ENCODE assay signal across 20 mouse cellular contexts in the genomic region with DNA sequence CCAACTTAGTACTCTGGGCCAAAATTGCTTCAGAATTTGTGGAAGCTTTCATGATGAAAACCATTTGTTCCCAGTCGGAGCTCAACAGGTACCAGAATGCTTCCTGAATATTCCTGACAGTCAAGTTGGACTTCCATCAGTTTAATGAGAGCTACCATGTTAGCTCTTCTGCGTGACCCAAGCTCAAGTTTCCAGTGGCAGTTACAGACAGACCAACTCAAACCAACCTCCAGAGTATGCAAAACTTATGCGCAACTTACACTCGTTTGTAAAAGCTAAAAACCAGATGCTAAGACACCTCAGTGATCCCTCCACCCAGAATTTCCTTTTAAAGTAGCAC. TPM values are rescaled to one million over a fixed set of nuclear protein-coding genes. Genes with fewer than 3 reads are reported as not detected.
DNase-seq lines count a peak whose midpoint lies in the region; ATAC-seq and TF ChIP-seq lines count a peak whose summit lies in the region.
"Had no signal": no experiment of that assay in that cellular context is flagged by ENCODE, and none has a peak within 500 bp of the region (broad histone marks: within the 10 kb centered on the region; RNA-seq: fewer than 3 reads in every experiment).

No protein-coding gene starts in this region.

- H3K27ac ChIP-seq in hindbrain, postnatal 0 days, result no peak overlapping the region
- no peak overlapping the region for H3K27ac ChIP-seq in hindbrain, embryonic 16.5 days (ENCODE audit: low read depth, low read length)
- H3K27ac ChIP-seq in limb, embryonic 10.5 days, result no peak overlapping the region
- H3K27ac ChIP-seq: embryonic facial prominence, embryonic 12.5 days; forebrain, embryonic 12.5 days; heart, embryonic 15.5 days; limb, embryonic 12.5 days; stomach, postnatal 0 days had no signal

- DNase-seq in hindbrain, postnatal 0 days (ENCODE audit: low spot score), result no peak
- peak; percentile 43 for DNase-seq in retina, embryonic 14.5 days (ENCODE audit: low spot score)
- no peak for DNase-seq in retina, postnatal 1 day
- DNase-seq in limb, embryonic 10.5 days (ENCODE audit: low spot score), result peak; percentile 33
- no peak for DNase-seq in frontal cortex, postnatal 25 days (ENCODE audit: low spot score in 2 of 2)
- DNase-seq in ovary, postnatal 10 days (ENCODE audit: low spot score), result no peak
- DNase-seq: cerebellum, adult 18-20 months; gastrocnemius, postnatal 36 days; kidney, postnatal 36 days; layer of hippocampus, postnatal 36 days; lung, postnatal 10 days; right cerebral cortex, postnatal 4 days had no signal

- no peaks in the 10 kb centered on the region for H3K9me3 ChIP-seq in hindbrain, postnatal 0 days (ENCODE audit: low read length)
- no peaks in the 10 kb centered on the region for H3K9me3 ChIP-seq in hindbrain, embryonic 16.5 days (ENCODE audit: control insufficient read depth, low read length)
- no peaks in the 10 kb centered on the region for H3K9me3 ChIP-seq in limb, embryonic 10.5 days (replicated peaks)
- H3K9me3 ChIP-seq: embryonic facial prominence, embryonic 12.5 days; forebrain, embryonic 12.5 days; G1E; heart, embryonic 15.5 days; limb, embryonic 12.5 days had no signal

- no peak overlapping the region for H3K4me2 ChIP-seq in hindbrain, postnatal 0 days (ENCODE audit: low read depth, low read length)
- H3K4me2 ChIP-seq in hindbrain, embryonic 16.5 days (ENCODE audit: low read length), result no peak overlapping the region
- H3K4me2 ChIP-seq: embryonic facial prominence, embryonic 12.5 days; forebrain, embryonic 12.5 days; heart, embryonic 15.5 days; limb, embryonic 12.5 days had no signal

- ATAC-seq in hindbrain, postnatal 0 days, result 0 out of 2 replicates have a peak, but pooled peaks have one; percentile 7
- no peak for ATAC-seq in hindbrain, embryonic 16.5 days
- ATAC-seq: inflammation-experienced regulatory T-cells, adult 6 months had no signal

- peaks cover 25% of the 10 kb centered on the region for H3K36me3 ChIP-seq in hindbrain, postnatal 0 days (ENCODE audit: insufficient read depth, low read length)
- peaks cover 43% of the 10 kb centered on the region for H3K36me3 ChIP-seq in hindbrain, embryonic 16.5 days (ENCODE audit: control insufficient read depth, insufficient read depth, low read length)
- H3K36me3 ChIP-seq in limb, embryonic 10.5 days, result peaks cover 73% of the 10 kb centered on the region

- WGBS in hindbrain, postnatal 0 days, result 70% methylated on average over 4 of the region's 4 CpGs
- WGBS in hindbrain, embryonic 16.5 days, result 77% methylated on average over 4 of the region's 4 CpGs
- WGBS in limb, embryonic 10.5 days, result 76% methylated on average over 4 of the region's 4 CpGs

- no peaks in the 10 kb centered on the region for H3K4me1 ChIP-seq in hindbrain, postnatal 0 days (ENCODE audit: insufficient read depth, low read length)
- peaks cover 3% of the 10 kb centered on the region; the same call in 1 of the 2 replicates for H3K4me1 ChIP-seq in hindbrain, embryonic 16.5 days (ENCODE audit: control insufficient read depth, insufficient read depth, low read depth, low read length)
- H3K4me1 ChIP-seq in limb, embryonic 10.5 days, result no peaks in the 10 kb centered on the region
- H3K4me1 ChIP-seq: limb, embryonic 12.5 days had no signal

- TF ChIP-seq CTCF in hindbrain, postnatal 0 days (IDR thresholded peaks at IDR 0.05; ENCODE audit: low read depth), result no peak

- no peak overlapping the region for H3K4me3 ChIP-seq in hindbrain, postnatal 0 days (ENCODE audit: low read length)
- H3K4me3 ChIP-seq in hindbrain, embryonic 16.5 days (ENCODE audit: low read length), result no peak overlapping the region
- H3K4me3 ChIP-seq in limb, embryonic 10.5 days, result no peak overlapping the region
- H3K4me3 ChIP-seq: embryonic facial prominence, embryonic 12.5 days; forebrain, embryonic 12.5 days; heart, embryonic 15.5 days; limb, embryonic 12.5 days had no signal

- H3K27me3 ChIP-seq in hindbrain, postnatal 0 days (ENCODE audit: insufficient read depth, low read length), result no peaks in the 10 kb centered on the region
- no peaks in the 10 kb centered on the region for H3K27me3 ChIP-seq in hindbrain, embryonic 16.5 days (replicated peaks; ENCODE audit: control insufficient read depth, insufficient read depth, low read length)
- no peaks in the 10 kb centered on the region for H3K27me3 ChIP-seq in limb, embryonic 10.5 days (ENCODE audit: low read depth, poor library complexity, severe bottlenecking)
- H3K27me3 ChIP-seq: embryonic facial prominence, embryonic 12.5 days; forebrain, embryonic 12.5 days; heart, embryonic 15.5 days; limb, embryonic 12.5 days had no signal

- no peak overlapping the region for H3K9ac ChIP-seq in hindbrain, postnatal 0 days (replicated peaks; ENCODE audit: low read length)
- no peak overlapping the region for H3K9ac ChIP-seq in hindbrain, embryonic 16.5 days (ENCODE audit: low read depth, low read length)
- H3K9ac ChIP-seq: embryonic facial prominence, embryonic 12.5 days; forebrain, embryonic 12.5 days; heart, embryonic 15.5 days; limb, embryonic 12.5 days had no signal

RNA-seq across cellular contexts. Expression of gene Hnrnpa2b1, which starts 9.7 kb away (rescaled TPM):
- 143 and 192 TPM in 2 replicates for total RNA-seq in hindbrain, postnatal 0 days (2014; rRNA removed)
- 876 and 940 TPM in 2 replicates for polyA plus RNA-seq in hindbrain, postnatal 0 days (2015; fragmentation: Nextera tagmentation; extraction: Ambion mirVana)
- 1,209 and 1,220 TPM in 2 replicates for polyA plus RNA-seq in hindbrain, embryonic 16.5 days (2015; fragmentation: Nextera tagmentation; extraction: Ambion mirVana)
- polyA plus RNA-seq in limb, embryonic 10.5 days (2016; fragmentation: Nextera tagmentation; extraction: Ambion mirVana), result 1,996 and 2,303 TPM in 2 replicates

RNA-seq across cellular contexts. Expression of gene Cbx3, which starts 10.2 kb away (rescaled TPM):
- 82.1 and 87.9 TPM in 2 replicates for total RNA-seq in hindbrain, postnatal 0 days (2014; rRNA removed)
- polyA plus RNA-seq in hindbrain, postnatal 0 days (2015; fragmentation: Nextera tagmentation; extraction: Ambion mirVana), result 463 and 522 TPM in 2 replicates
- polyA plus RNA-seq in hindbrain, embryonic 16.5 days (2015; fragmentation: Nextera tagmentation; extraction: Ambion mirVana), result 309 and 335 TPM in 2 replicates
- polyA plus RNA-seq in limb, embryonic 10.5 days (2016; fragmentation: Nextera tagmentation; extraction: Ambion mirVana), result 639 and 665 TPM in 2 replicates

RNA-seq across cellular contexts. Expression of gene Nfe2l3, which starts 27.5 kb away (rescaled TPM):
- 7.8 and 11.5 TPM in 2 replicates for total RNA-seq in hindbrain, postnatal 0 days (2014; rRNA removed)
- polyA plus RNA-seq in hindbrain, postnatal 0 days (2015; fragmentation: Nextera tagmentation; extraction: Ambion mirVana), result 5.2 and 5.3 TPM in 2 replicates
- 6.0 and 6.6 TPM in 2 replicates for polyA plus RNA-seq in hindbrain, embryonic 16.5 days (2015; fragmentation: Nextera tagmentation; extraction: Ambion mirVana)
- 0.39 and 0.56 TPM in 2 replicates for polyA plus RNA-seq in limb, embryonic 10.5 days (2016; fragmentation: Nextera tagmentation; extraction: Ambion mirVana)
- polyA plus RNA-seq: G1E had no signal

Comparison
In these comparisons a context has a peak if more than half of its experiments do, and no peak if none do; other contexts are left out.
1. DNase-seq: peak in retina, embryonic 14.5 days (single experiment) and limb, embryonic 10.5 days (single experiment); none in hindbrain, postnatal 0 days (single experiment), retina, postnatal 1 day (single experiment), frontal cortex, postnatal 25 days (0 of 2) and ovary, postnatal 10 days (single experiment).